Mouse (Mus musculus) thymus, adult 2 months (tissue): Measurements from ENCODE around the gene Hist1h4k.

Experiments used
- CTCF ChIP-seq: fragments of 200-500 bp; IDR thresholded peaks from 2 replicates; pipeline ENCODE4 v1.5.1; 2012; ENCODE audit warnings: mild to moderate bottlenecking, control low read depth, low read length, moderate library complexity, borderline replicate concordance; ENCODE audit not compliant: control insufficient read depth, poor library complexity, insufficient read depth; ENCODE audit errors: extremely low read depth
- POLR2A ChIP-seq: fragments of 200-500 bp; IDR thresholded peaks from 2 replicates; pipeline ENCODE4 v1.6.1; 2012; ENCODE audit warnings: mild to moderate bottlenecking, low read length, control low read depth, moderate library complexity; ENCODE audit not compliant: control insufficient read depth, poor library complexity, insufficient read depth; ENCODE audit errors: extremely low read depth

DNA sequence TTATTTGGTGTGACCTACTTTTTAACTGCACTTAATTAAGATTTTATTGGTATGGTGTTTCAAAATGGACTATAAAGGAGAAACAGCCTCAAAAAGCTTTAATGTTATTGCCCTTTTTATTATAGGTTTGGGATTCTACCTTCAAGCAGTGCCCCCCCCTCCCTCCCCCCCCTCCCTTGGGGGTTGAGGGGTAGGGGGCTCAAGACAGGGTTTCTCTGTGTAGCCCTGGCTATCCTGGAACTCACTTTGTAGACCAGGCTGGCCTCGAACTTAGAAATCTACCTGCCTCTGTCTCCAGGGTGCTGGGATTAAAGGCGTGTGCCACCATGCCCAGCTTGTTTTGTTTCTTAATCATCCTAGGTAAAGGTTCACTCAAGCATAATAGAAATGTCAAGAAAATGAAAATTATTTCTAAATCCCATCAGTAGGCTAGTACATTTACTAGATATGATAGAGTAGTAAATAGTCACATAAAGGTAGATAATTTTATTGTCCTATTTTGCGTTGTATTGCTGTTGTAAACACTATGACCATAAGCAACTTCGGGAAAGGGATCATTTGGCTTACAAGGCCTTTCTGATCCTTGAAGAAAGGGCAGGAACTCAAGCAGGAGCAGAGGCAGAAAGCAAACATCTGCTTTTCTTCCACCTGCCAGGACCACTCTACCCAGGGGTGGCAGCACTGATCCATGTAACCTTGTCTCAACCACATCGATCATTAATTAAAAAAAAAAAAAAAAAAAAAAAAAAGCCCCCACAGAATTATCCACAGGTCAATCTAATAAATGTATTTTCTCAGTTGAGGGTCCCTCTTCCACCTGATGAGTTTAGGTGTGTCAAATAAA, 27.1 kb downstream of the Hist1h4k start:
- TF ChIP-seq CTCF, result no peak
- no peak for TF ChIP-seq POLR2A
